Mouse (Mus musculus): Measurements from ENCODE around the gene Triobp. TPM values are rescaled to one million over a fixed set of nuclear protein-coding genes. Genes with fewer than 3 reads are reported as not detected.

Triobp gene
- total and polyA plus RNA-seq, 2 experiments from 2014 or later = 19.1 to 45.3 TPM

DNA sequence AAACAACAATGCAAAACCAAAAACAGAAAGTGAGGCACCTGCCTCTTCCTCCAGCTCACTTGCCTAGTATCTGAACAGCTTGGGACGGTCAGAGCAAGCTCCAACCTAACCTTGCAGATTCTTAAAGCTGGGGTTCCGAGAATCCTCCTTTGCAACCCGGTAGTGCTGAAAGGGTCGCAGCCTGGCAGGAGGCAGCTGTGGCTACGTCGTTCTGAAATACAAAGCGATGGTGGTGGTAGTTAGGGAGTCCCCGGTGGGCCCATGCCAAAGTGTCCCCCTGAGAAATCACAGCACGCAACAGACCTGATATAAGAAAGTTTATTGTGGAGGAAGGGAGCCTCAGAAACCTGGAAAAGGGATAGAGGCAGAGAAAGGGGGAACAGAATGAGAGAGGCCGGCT lies 90.8 kb downstream of the Triobp start:
- no peak for ATAC-seq (ENCODE audit: insufficient read depth, low read depth)
- WGBS = 67% methylated on average over 10 of the region's 10 CpGs
- no peak overlapping the region for H3K4me3 ChIP-seq (ENCODE audit: low read depth, low read length)
- no peaks in the 10 kb centered on the region for H3K9me3 ChIP-seq (replicated peaks; ENCODE audit: control insufficient read depth, low read length)
- no peak for DNase-seq (ENCODE audit: low spot score)
- H3K27ac ChIP-seq (ENCODE audit: low read depth) = no peak overlapping the region
- TF ChIP-seq CTCF (IDR thresholded peaks at IDR 0.05; ENCODE audit: low read depth) (no peak), EP300 (IDR thresholded peaks at IDR 0.05; ENCODE audit: low read depth) (no peak)
- peaks cover 37% of the 10 kb centered on the region for H3K27me3 ChIP-seq (ENCODE audit: control insufficient read depth, insufficient read depth, low read length)
- no peak overlapping the region for H3K4me2 ChIP-seq (ENCODE audit: low read depth, low read length)
- peaks cover 5% of the 10 kb centered on the region; the same call in 1 of the 2 replicates for H3K36me3 ChIP-seq (replicated peaks; ENCODE audit: control insufficient read depth, insufficient read depth, low read length)
- H3K9ac ChIP-seq (replicated peaks; ENCODE audit: low read depth, low read length) = no peak overlapping the region
- 0 out of 2 replicates have a peak, but pooled peaks cover 5% of the 10 kb centered on the region for H3K4me1 ChIP-seq (ENCODE audit: control insufficient read depth, insufficient read depth)

DNA sequence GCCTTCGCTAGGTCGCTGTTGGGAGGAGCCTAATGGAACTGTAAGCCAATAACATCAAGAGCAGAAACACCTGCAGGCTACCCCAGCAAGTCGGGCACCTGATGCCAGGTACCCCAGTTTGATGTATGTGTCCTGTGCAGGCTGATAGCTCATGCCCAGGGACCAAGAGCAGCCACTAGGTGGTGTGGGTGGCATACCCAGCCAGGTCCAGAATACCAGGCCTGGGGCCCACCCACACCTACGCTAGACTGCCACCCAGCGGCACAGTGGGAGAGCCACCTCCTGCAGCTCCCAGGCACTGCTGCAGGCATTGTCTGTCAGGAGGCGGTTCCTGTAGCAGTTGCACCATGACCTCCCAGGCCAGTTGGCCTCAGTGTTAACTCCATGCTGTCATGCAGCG lies 91.3 kb downstream of the Triobp start:
- peaks cover 5% of the 10 kb centered on the region; the same call in 1 of the 2 replicates for H3K36me3 ChIP-seq (replicated peaks; ENCODE audit: control insufficient read depth, insufficient read depth, low read length)
- DNase-seq (ENCODE audit: low spot score) = peak; percentile 91
- H3K27ac ChIP-seq (ENCODE audit: low read depth) = no peak overlapping the region
- H3K9me3 ChIP-seq (replicated peaks; ENCODE audit: control insufficient read depth, low read length) = no peaks in the 10 kb centered on the region
- H3K9ac ChIP-seq (replicated peaks; ENCODE audit: low read depth, low read length) = no peak overlapping the region
- H3K4me2 ChIP-seq (ENCODE audit: low read depth, low read length) = no peak overlapping the region
- H3K4me1 ChIP-seq (ENCODE audit: control insufficient read depth, insufficient read depth) = 0 out of 2 replicates have a peak, but pooled peaks cover 5% of the 10 kb centered on the region
- WGBS = 17% methylated on average over 7 of the region's 7 CpGs
- ATAC-seq (ENCODE audit: insufficient read depth, low read depth) = peak; percentile 84
- peak; percentile 97 for TF ChIP-seq CTCF (IDR thresholded peaks at IDR 0.05; ENCODE audit: low read depth)
- TF ChIP-seq EP300 (IDR thresholded peaks at IDR 0.05; ENCODE audit: low read depth) = no peak
- no peak overlapping the region for H3K4me3 ChIP-seq (ENCODE audit: low read depth, low read length)
- peaks cover 42% of the 10 kb centered on the region for H3K27me3 ChIP-seq (ENCODE audit: control insufficient read depth, insufficient read depth, low read length)

DNA sequence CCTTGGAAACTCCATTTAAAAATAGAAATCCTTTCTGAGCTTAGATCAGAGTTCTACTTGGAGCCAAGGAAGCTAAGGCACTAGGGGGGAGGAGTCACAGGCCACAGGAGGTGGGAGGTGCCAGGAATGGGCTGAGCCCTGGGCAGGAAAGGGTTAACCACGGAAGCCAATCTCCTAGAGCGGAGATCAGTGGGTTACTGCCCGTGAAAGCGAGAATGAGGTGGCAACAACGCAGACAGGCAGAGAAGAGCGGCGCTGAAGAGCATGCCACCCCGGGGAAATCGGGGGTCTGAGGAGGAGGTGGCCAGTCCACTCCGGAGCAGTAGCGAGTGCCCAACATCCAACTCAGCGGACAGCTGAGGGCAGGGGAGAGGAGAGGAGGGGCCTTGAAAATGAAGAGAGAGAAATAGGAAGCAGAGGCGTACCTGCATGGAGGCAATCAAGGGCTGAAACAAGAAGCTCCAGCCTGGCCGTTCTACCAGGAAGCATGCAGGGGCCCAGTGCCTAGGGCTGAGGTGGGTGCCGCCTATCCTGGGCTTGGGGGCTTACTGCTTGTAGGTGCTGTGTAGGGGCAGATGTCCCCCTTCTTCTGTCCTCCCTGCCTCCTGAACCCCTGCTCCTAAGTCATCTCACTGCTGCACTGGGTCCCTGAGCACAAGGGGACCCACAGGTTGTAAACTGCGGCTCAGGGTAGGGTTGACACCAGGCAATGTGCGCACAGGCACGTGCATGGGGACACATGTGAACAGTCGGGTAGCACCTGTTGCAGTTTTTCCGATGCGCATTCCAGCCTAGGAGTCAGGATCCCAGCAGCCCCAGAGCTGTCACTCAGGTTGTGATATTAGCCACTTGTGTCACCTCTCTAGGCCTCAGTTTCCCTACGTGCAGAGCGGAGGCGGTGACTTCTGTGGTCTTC lies 93.2 kb downstream of the Triobp start:
- DNase-seq (ENCODE audit: low spot score) (no peak), ATAC-seq (ENCODE audit: insufficient read depth, low read depth) (no peak)
- TF ChIP-seq EP300 (IDR thresholded peaks at IDR 0.05; ENCODE audit: low read depth) = no peak
- no peak for TF ChIP-seq CTCF (IDR thresholded peaks at IDR 0.05; ENCODE audit: low read depth)
- Histone ChIP-seq H3K27ac (ENCODE audit: low read depth) (no peak overlapping the region), H3K9ac (replicated peaks; ENCODE audit: low read depth, low read length) (no peak overlapping the region), H3K27me3 (ENCODE audit: control insufficient read depth, insufficient read depth, low read length) (peaks cover 56% of the 10 kb centered on the region), H3K4me3 (ENCODE audit: low read depth, low read length) (0 out of 2 replicates have a peak overlapping the region, but pooled peaks have one; percentile 4), H3K9me3 (replicated peaks; ENCODE audit: control insufficient read depth, low read length) (no peaks in the 10 kb centered on the region), H3K36me3 (replicated peaks; ENCODE audit: control insufficient read depth, insufficient read depth, low read length) (peaks cover 5% of the 10 kb centered on the region; the same call in 1 of the 2 replicates), H3K4me2 (ENCODE audit: low read depth, low read length) (peak overlapping the region; percentile 20), H3K4me1 (ENCODE audit: control insufficient read depth, insufficient read depth) (0 out of 2 replicates have a peak, but pooled peaks cover 5% of the 10 kb centered on the region)
- 20% methylated on average over 24 of the region's 24 CpGs for WGBS

DNA sequence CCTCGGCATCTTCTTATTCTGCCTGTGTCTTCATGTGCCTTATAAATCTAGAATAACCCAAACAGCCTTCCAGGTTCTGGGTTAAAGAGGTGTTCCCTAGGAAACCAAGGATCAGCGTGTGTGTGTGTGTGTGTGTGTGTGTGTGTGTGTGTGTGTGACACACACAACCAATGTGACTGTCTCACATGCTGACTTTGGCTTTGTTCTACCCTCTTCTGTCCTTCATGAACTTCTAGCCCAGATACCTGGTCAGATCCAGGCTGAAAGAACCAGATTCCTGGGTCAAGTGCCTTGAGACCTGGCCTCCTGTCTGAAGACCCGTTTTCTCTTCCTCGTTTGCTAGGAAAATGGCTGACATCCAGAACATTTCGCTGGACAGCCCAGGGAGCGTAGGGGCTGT lies 94.1 kb downstream of the Triobp start, which contains the start of gene Galr3:
Gene Galr3 (plus strand): TSS at position 301 of the 400 bp plus-strand sequence.
- Histone ChIP-seq H3K4me1 (ENCODE audit: control insufficient read depth, insufficient read depth) (0 out of 2 replicates have a peak, but pooled peaks cover 5% of the 10 kb centered on the region), H3K9ac (replicated peaks; ENCODE audit: low read depth, low read length) (no peak within 1 kb of the TSS), H3K27ac (ENCODE audit: low read depth) (no peak within 1 kb of the TSS), H3K4me2 (ENCODE audit: low read depth, low read length) (peak within 1 kb of the TSS; percentile 96), H3K9me3 (replicated peaks; ENCODE audit: control insufficient read depth, low read length) (no peaks in the 10 kb centered on the region), H3K27me3 (ENCODE audit: control insufficient read depth, insufficient read depth, low read length) (peaks cover 58% of the 10 kb centered on the region), H3K4me3 (ENCODE audit: low read depth, low read length) (peak within 1 kb of the TSS; percentile 59), H3K36me3 (replicated peaks; ENCODE audit: control insufficient read depth, insufficient read depth, low read length) (peaks cover 5% of the 10 kb centered on the region; the same call in 1 of the 2 replicates)
- DNase-seq (ENCODE audit: low spot score) = no peak
- WGBS = 69% methylated on average over 6 of the region's 6 CpGs
- TF ChIP-seq CTCF (IDR thresholded peaks at IDR 0.05; ENCODE audit: low read depth) = no peak
- TF ChIP-seq EP300 (IDR thresholded peaks at IDR 0.05; ENCODE audit: low read depth) = no peak
- ATAC-seq (ENCODE audit: insufficient read depth, low read depth) = no peak

DNA sequence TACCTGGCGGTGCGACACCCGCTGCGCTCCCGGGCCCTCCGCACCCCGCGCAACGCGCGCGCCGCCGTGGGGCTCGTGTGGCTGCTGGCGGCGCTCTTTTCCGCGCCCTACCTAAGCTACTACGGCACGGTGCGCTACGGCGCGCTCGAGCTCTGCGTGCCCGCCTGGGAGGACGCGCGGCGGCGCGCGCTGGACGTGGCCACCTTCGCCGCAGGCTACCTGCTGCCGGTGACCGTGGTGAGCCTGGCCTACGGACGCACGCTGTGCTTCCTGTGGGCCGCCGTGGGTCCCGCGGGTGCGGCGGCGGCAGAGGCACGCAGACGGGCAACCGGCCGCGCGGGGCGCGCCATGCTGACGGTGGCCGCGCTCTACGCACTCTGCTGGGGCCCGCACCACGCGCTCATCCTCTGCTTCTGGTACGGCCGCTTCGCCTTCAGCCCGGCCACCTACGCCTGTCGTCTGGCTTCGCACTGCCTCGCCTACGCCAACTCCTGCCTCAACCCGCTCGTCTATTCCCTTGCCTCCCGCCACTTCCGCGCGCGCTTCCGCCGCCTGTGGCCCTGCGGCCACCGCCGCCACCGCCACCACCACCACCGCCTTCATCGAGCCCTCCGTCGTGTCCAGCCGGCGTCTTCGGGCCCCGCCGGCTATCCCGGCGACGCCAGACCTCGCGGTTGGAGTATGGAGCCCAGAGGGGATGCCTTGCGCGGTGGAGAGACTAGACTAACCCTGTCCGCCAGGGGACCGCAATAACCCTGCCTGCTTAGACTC lies 95.4 kb downstream of the Triobp start:
- 0 out of 2 replicates have a peak, but pooled peaks cover 5% of the 10 kb centered on the region for H3K4me1 ChIP-seq (ENCODE audit: control insufficient read depth, insufficient read depth)
- H3K9me3 ChIP-seq (replicated peaks; ENCODE audit: control insufficient read depth, low read length) = no peaks in the 10 kb centered on the region
- TF ChIP-seq CTCF (IDR thresholded peaks at IDR 0.05; ENCODE audit: low read depth) (no peak), EP300 (IDR thresholded peaks at IDR 0.05; ENCODE audit: low read depth) (no peak)
- peak overlapping the region; percentile 96 for H3K4me2 ChIP-seq (ENCODE audit: low read depth, low read length)
- H3K27me3 ChIP-seq (ENCODE audit: control insufficient read depth, insufficient read depth, low read length) = peaks cover 58% of the 10 kb centered on the region
- ATAC-seq (ENCODE audit: insufficient read depth, low read depth) (0 out of 2 replicates have a peak, but pooled peaks have one; percentile 19), DNase-seq (ENCODE audit: low spot score) (no peak)
- H3K27ac ChIP-seq (ENCODE audit: low read depth) = no peak overlapping the region
- no peaks in the 10 kb centered on the region for H3K36me3 ChIP-seq (replicated peaks; ENCODE audit: control insufficient read depth, insufficient read depth, low read length)
- no peak overlapping the region for H3K9ac ChIP-seq (replicated peaks; ENCODE audit: low read depth, low read length)
- WGBS = 1% methylated on average over 94 of the region's 105 CpGs
- H3K4me3 ChIP-seq (ENCODE audit: low read depth, low read length) = peak overlapping the region; percentile 59

All from heart, postnatal 0 days (tissue).